Mouse (Mus musculus) heart, adult 2 months (tissue): Measurements from ENCODE around the gene Dop1b. TPM values are rescaled to one million over a fixed set of nuclear protein-coding genes. Genes with fewer than 3 reads are reported as not detected.

Experiments used
- DNase-seq, 2 experiments: peaks; one replicate each; pipeline ENCODE4 v3.0.0; 2021
- H3K27ac ChIP-seq: fragments of 200-600 bp; 2 replicates; pipeline ENCODE4 v1.8.1; 2022
- H3K27me3 ChIP-seq: fragments of 200-500 bp; 2 replicates; pipeline ENCODE4 v1.6.1; 2012; ENCODE audit warnings: mild to moderate bottlenecking, low read length, inconsistent platforms, mixed read lengths; ENCODE audit not compliant: control insufficient read depth, insufficient read depth
- H3K36me3 ChIP-seq: fragments of 200-500 bp; 2 replicates; pipeline ENCODE4 v1.6.1; 2012; ENCODE audit warnings: low read length, inconsistent platforms; ENCODE audit not compliant: control insufficient read depth, insufficient read depth
- H3K4me1 ChIP-seq: fragments of 200-500 bp; 2 replicates; pipeline ENCODE4 v1.6.1; 2011; ENCODE audit warnings: low read length; ENCODE audit not compliant: control insufficient read depth, insufficient read depth
- H3K4me3 ChIP-seq: fragments of 200-600 bp; 2 replicates; pipeline ENCODE4 v1.8.1; 2022
- H3K79me2 ChIP-seq: fragments of 200-500 bp; replicated peaks from 2 replicates; pipeline ENCODE4 v1.6.1; 2012; ENCODE audit warnings: mild to moderate bottlenecking, inconsistent platforms, low read length, moderate library complexity, mixed read lengths; ENCODE audit not compliant: control insufficient read depth, insufficient read depth
- H3K9ac ChIP-seq: fragments of 200-500 bp; 2 replicates; pipeline ENCODE4 v1.6.1; 2012; ENCODE audit warnings: low read depth, mild to moderate bottlenecking, control low read depth, inconsistent platforms, low read length, mixed read lengths
- CTCF ChIP-seq: fragments of 200-600 bp; IDR thresholded peaks from 2 replicates; pipeline ENCODE4 v1.8.1; 2022; ENCODE audit warnings: antibody characterized with exemption, mild to moderate bottlenecking, moderate library complexity
- EP300 ChIP-seq: fragments of 200-500 bp; IDR thresholded peaks from 2 replicates; pipeline ENCODE4 v1.6.1; 2011; ENCODE audit warnings: low read depth, low read length, control low read depth; ENCODE audit not compliant: insufficient read depth
- POLR2A ChIP-seq: fragments of 200-500 bp; IDR thresholded peaks from 2 replicates; pipeline ENCODE4 v1.6.1; 2011; ENCODE audit warnings: mild to moderate bottlenecking, low read depth, low read length, control low read depth; ENCODE audit not compliant: insufficient read depth
- WGBS: fragments of 180-500 bp; shearing (Covaris S2); methylation state at CpG from one replicate; pipeline ENCODE4 v1.1.7; 2018; 5-methylcytosine and 5-hydroxymethylcytosine counted together
- intact Hi-C: fragments of 180-260 bp; cut with DNase I; formaldehyde crosslinking; loops from one replicate; pipeline ENCODE4 v1.15.1; 2025
- polyA plus RNA-seq: library from polyadenylated mRNA; depleted of rRNA; stranded (reverse); fragments of >200 nt; gene quantifications from 2 replicates; pipeline ENCODE4 v1.2.3, GENCODE M21; 2012
- total RNA-seq, 2 experiments: library from RNA; stranded (reverse); gene quantifications; 2 replicates each; pipeline ENCODE4 v1.2.3; 2021

Gene Dop1b
- total and polyA plus RNA-seq, 3 experiments = 15.5 to 17.6 (median 15.7) TPM

DNA sequence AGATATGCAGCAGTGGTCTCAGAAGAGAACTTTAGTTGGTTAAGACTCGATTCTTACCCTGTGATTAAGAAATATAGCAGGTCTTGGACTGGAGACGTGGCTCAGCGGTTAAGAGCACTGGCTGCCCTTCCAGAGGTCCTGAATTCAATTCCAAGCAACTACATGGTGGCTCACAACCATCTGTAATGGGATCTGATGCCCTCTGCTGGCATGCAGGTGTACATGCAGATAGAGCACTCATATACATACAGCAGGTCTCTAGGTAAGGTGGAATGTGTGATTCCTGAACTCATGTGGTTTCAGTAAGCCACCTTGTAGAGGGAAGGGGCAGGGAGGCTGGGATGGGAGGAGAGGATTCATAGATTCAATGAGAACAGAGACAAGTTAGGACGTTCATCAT, 33.5 kb upstream of the Dop1b start:
- H3K9ac ChIP-seq = no peak overlapping the region
- H3K27me3 ChIP-seq = peaks cover 1% of the 10 kb centered on the region; the same call in 1 of the 2 replicates
- H3K79me2 ChIP-seq = no peaks in the 10 kb centered on the region
- no peak overlapping the region for H3K4me3 ChIP-seq
- intact Hi-C loops = no loop called here
- no peak for DNase-seq
- WGBS = 77% methylated on average over 4 of the region's 4 CpGs
- H3K36me3 ChIP-seq = no peaks in the 10 kb centered on the region
- H3K4me1 ChIP-seq = peaks cover 2% of the 10 kb centered on the region
- no peak for TF ChIP-seq POLR2A
- TF ChIP-seq CTCF = no peak
- no peak overlapping the region for H3K27ac ChIP-seq

DNA sequence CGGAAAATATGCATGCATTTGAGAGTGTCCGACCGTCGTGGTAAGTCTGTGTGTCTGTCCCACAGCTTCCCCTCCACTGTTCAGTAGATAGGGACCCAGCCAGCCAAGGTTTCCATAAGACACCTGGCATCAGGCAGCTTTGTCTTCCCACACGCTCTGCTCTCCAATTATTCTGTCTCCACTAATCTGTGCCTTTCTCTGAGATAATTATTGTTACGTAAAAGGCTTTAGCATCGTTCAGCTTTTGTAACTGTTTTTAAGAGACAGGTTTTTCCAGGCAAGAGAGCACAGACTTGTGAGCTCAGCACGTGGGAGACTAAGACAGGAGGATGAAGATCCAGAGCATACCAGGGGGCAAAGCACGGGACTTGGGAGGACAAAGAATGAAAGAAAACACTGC, 32.5 kb upstream of the Dop1b start:
- intact Hi-C loops = no loop called here
- H3K79me2 ChIP-seq = no peaks in the 10 kb centered on the region

DNA sequence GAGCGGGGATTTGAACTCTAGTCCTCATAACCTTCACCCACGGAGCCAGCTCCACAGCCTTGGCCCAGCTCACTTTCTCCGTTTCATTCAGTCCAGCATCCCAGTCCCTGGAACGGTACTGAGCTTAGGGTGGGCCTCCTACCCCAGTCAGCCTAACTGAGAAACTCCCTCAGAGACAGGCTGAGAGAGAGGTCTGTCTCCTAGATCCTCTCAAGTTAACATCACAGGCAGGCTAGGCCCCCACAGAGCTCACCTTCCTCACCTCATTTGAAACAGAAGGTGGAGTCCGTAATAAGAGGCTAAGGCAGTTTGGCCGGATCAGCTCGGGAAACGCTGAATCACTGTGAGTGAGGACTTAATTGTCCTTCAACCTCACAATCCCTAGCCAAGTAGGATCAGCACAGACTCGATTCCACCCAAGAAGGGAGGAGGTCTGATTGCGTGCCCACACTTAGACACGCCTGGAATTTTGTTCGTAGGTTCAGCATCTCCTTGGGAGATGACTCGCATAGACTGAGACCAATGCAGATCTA, 29.5 kb upstream of the Dop1b start:
- DNase-seq = no peak
- H3K4me3 ChIP-seq = peak overlapping the region; percentile 68
- H3K4me1 ChIP-seq = peaks cover 4% of the 10 kb centered on the region
- H3K9ac ChIP-seq = no peak overlapping the region
- no peak overlapping the region; the same call in 1 of the 2 replicates for H3K27ac ChIP-seq
- H3K36me3 ChIP-seq = no peaks in the 10 kb centered on the region
- H3K79me2 ChIP-seq = no peaks in the 10 kb centered on the region
- intact Hi-C loops = loop anchor here (2.0 to 10.0 kb wide), 2 partner anchors 65 to 233 kb away; no protein-coding TSS in a partner anchor
- peaks cover 3% of the 10 kb centered on the region; the same call in 1 of the 2 replicates for H3K27me3 ChIP-seq
- 25% methylated on average over 13 of the region's 13 CpGs for WGBS
- TF ChIP-seq POLR2A (no peak), EP300 (no peak), CTCF (no peak)

More for the DNA sequence above, 32.5 kb upstream of the Dop1b start:
- Histone ChIP-seq H3K4me3 (no peak overlapping the region), H3K9ac (no peak overlapping the region), H3K36me3 (no peaks in the 10 kb centered on the region), H3K27me3 (peaks cover 3% of the 10 kb centered on the region; the same call in 1 of the 2 replicates), H3K27ac (no peak overlapping the region), H3K4me1 (peaks cover 2% of the 10 kb centered on the region)
- TF ChIP-seq POLR2A (no peak), CTCF (no peak)
- no peak for DNase-seq
- 52% methylated on average over 9 of the region's 9 CpGs for WGBS

DNA sequence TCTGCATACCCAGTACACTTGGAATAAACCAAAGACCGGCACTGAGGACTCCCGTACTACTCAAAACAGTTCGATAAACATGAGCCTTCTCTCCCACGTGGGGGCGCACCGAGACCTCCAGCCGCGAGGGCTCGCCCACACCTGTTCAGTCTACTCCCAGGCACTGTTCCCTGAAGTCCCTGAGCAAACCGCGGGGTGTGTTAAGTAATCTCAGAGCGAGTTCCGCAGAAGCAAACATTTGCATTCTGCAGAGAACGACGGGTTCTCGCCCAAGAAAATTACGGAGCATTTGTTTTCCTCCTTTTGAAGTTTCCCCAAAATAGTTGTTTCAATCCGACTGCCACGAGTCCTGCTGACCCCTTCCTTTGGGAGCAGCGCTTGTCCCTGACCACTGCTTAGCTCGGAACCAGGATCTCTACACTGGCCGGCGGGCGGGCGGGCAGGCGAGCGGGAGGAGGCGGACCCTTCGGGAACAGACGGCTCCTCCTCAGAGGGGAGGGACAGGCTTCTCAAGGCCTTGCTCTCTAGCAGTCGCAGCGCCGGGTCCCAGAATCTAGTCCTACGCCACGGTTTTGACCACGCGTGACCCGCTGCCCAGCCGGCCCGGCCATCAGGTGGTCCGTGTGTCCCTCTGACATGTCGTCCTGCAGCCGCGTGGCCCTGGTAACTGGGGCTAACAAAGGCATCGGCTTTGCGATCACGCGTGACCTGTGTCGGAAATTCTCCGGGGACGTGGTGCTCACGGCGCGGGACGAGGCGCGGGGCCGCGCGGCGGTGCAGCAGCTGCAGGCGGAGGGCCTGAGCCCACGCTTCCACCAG, 28.8 kb upstream of the Dop1b start, which contains the start of gene Cbr3:
Cbr3 (plus strand) TSS at position 527 of the 819 bp plus-strand sequence.
- intact Hi-C loops = loop anchor here (1.0 to 10.0 kb wide), 3 partner anchors 28 to 232 kb away; partner anchors contain the start of gene Dop1b
- Histone ChIP-seq H3K27ac (peak within 1 kb of the TSS; percentile 58), H3K27me3 (peaks cover 3% of the 10 kb centered on the region; the same call in 1 of the 2 replicates), H3K9ac (peak within 1 kb of the TSS; percentile 69), H3K79me2 (no peaks in the 10 kb centered on the region), H3K36me3 (no peaks in the 10 kb centered on the region), H3K4me3 (peak within 1 kb of the TSS; percentile 68), H3K4me1 (peaks cover 4% of the 10 kb centered on the region)
- DNase-seq = peak; percentile 81 to 82
- under 1% methylated on average over 63 of the region's 63 CpGs for WGBS
- peak; percentile 70 for TF ChIP-seq CTCF
- peak; percentile 59 for TF ChIP-seq POLR2A
- no peak for TF ChIP-seq EP300

DNA sequence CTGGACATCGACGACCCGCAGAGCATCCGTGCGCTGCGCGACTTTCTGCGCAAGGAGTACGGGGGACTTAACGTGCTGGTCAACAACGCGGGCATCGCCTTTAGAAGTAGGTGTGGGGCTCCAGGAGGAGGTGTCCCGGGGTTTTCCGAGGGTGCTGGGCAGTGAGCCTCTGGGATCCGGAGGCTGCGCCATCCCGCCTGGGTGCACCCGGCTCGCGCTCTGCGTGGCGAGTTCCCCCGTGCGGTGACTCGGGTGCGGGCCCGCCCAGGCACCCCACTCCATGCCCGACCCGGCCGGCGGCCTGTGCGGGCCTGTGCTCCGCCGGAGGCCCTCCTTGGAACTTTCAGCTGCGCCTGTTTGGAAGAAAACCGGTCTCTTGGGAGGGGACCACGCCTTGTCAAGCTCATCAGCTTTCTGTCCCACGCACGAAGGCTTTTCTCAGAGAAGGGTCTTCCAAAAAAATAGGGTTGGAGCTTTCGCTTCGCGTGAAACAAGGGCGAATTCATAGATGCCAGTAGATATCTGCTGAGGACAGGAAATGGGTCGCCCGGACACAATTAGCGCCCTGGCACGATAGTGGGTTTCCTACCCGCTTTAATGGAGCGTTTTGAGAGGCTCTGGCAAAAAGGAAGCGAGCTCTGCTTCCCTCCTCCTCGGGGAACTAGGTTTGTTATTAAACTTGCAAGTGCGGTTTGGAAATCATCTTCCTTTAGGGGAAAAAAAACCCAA, 28.0 kb upstream of the Dop1b start:
- peaks cover 4% of the 10 kb centered on the region for H3K4me1 ChIP-seq
- peak; percentile 44 to 63 for DNase-seq
- H3K27me3 ChIP-seq = peaks cover 3% of the 10 kb centered on the region; the same call in 1 of the 2 replicates
- peak overlapping the region; percentile 58 for H3K27ac ChIP-seq
- no peak for TF ChIP-seq POLR2A
- TF ChIP-seq EP300 = no peak
- H3K9ac ChIP-seq = peak overlapping the region; percentile 69
- H3K4me3 ChIP-seq = peak overlapping the region; percentile 68
- H3K36me3 ChIP-seq = no peaks in the 10 kb centered on the region
- no peaks in the 10 kb centered on the region for H3K79me2 ChIP-seq
- intact Hi-C loops = loop anchor here (1.0 to 10.0 kb wide), 3 partner anchors 28 to 231 kb away; partner anchors contain the start of gene Dop1b
- under 1% methylated on average over 53 of the region's 53 CpGs for WGBS
